Mouse (Mus musculus) cerebellum, adult (tissue): ENCODE data around the gene Daxx.
"Not testable (repeated sequence)": the region's sequence is repeated elsewhere in the genome, so short reads cannot be mapped to it uniquely, and the experiment has no call there.

Experiments used
- ATAC-seq: cut with Nextera tagmentation; 2 replicates; pipeline ENCODE4 v1.9.2; 2017; ENCODE audit warnings: mild to moderate bottlenecking, moderate library complexity, mixed read lengths; ENCODE audit not compliant: insufficient number of reproducible peaks, low FRiP score, low TSS enrichment

Gene Daxx

GRCm38 (mm10) chr17:33938783-33939182 is 29.6 kb downstream of the Daxx start:
- ATAC-seq = no peak

- ATAC-seq = peak; percentile 81; the same call in 1 of the 2 replicates
Measured at GRCm38 (mm10) chr17:33940206-33940805, 31.1 kb downstream of the Daxx start, which contains the start of the genes Pfdn6 and Wdr46. Pfdn6 (minus strand) TSS chr17:33940343. Wdr46 (plus strand) TSS chr17:33940660.

DNA sequence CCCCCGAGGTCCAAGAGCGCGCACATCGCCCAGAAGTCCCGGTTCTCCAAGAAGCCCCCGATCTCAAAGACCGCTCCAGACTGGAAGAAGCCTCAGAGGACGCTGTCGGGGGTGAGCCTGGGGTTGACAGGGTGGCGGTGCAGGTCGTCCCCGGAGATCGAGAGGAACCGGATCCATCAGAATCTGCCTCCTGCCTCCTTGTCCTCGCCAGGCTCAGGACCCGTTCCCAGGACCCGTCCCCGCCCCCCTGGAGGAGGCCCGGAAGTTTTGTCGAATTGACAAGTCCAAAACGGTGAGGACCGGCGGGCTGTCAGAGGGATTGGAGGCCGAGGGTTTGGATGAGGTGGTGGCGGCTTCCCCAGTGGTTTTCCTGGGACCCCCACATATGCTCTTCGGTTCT is 31.8 kb downstream of the Daxx start:
- no peak for ATAC-seq

DNA sequence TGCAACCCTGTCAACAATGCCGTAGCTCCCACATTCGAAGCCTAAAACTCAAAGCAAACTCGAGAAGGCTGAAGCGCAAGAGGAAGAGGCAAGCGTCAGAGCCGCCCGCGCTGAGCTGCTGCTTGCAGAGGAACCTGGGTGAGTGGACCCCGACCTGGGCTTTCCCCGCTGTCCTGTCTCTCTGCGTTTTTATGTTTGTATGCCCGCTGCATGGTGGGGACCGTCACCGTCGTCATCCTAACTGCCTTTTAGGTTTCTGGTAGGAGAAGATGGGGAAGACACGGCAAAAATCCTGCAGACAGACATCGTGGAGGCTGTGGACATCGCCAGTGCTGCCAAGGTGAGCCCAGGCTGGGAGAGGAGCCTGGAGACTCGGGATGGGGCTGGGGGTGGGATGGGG is 32.2 kb downstream of the Daxx start:
- no peak for ATAC-seq

DNA sequence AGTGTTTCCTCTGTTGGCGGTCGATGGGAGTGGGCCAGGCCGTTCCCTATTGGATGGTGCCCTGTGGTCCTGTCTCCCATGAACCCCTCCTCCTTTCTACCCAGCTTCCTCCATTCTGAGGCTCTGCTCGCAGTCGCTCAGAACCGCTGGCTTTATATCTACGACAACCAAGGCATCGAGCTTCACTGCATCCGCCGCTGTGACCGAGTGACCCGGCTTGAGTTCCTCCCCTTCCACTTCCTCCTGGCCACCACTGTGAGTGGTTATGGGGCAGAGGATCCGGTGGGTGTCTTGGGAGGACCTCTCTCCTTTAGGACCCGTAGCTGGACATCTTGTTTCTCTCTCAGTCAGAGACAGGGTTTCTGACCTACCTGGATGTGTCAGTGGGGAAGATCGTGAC is 34.2 kb downstream of the Daxx start:
- no peak for ATAC-seq

DNA sequence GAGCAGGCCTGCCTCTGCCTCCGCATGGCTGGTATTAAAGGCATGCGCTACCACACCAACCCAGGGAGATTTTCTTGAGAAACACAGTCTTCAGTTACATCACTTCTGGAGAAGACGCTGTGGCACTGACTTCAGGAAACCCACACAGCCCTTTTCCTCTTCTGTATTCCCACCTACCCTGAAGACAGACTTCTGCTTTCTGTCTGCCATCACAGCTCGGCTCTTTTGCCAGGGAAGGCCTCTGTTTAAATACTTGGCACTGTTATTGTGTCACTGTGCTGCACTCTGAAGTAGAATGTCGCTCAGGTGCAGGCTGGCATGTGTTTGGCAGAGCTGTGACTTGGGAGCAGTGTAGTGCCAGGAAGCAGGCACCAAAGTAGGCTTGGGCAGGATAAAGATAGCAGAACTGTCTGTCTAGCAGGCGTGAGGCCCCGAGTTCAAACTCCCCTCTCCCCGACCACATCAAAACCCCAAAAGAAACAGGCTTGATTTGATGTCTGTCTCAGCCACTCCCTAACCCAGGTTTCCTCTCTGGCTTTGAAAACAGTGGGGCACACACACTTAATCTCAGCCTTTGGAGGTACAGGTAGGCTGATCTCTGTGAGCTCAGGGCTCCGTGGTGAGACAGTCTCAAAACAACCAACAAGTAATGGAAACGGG is 38.3 kb downstream of the Daxx start:
- no peak for ATAC-seq

- ATAC-seq = no peak
Measured at GRCm38 (mm10) chr17:33948090-33948904, 39.1 kb downstream of the Daxx start.

DNA sequence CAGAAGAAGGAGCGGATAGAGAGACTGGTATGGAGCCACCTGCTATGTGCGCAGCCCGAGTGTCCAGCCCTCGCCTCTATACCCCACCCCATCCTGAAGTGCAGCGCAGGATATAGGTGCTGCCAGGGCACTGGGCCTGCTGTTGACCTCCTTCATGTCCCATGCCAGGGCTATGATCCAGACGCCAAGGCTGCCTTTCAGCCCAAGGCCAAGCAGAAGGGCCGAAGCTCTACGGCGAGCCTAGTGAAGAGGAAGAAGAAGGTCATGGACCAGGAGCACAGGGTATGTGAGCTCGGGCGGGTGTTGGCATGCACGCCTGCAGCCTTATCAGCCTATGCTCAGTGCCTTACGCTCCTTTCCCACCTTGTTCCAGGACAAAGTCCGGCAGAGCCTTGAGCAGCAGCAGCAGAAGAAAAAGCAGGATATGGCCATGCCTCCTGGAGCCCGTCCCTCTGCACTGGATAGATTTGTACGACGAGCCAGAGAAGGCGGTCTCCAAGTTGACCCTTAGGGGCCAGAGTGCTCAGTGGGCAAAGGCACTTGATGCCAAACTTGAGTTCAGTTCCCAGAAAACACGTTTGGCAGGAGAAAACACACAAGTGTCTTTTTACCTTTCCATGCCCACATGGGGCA is 39.8 kb downstream of the Daxx start:
- ATAC-seq = no peak

DNA sequence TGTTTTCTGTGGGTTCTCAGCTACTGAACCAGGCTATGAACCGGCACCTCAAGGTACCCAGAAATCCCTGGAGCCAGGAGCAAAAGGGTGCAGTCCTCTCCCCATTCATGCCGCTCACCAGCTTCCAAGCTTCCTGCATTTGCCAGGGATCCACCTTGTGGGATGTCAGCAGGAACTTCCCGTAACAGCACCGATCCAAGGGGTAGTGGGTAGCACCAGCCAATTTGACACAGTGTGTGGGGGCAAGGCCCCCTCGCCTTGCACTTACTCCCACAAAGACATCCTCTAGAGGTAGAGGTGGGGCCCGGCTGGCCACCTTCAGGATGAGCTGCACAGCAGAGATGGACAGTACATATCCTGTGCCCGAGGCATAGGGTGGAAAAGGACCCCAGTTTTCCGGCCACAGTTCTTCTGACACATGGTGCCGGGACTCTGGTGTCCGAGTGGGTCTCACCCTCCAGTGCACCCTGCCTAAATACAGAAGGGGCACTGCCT is 41.0 kb downstream of the Daxx start:
- no peak for ATAC-seq

- ATAC-seq = peak; percentile 45
Measured at GRCm38 (mm10) chr17:33951021-33951946, 42.1 kb downstream of the Daxx start, which contains the start of gene B3galt4. B3galt4 (minus strand) TSS chr17:33951488.

GRCm38 (mm10) chr17:33952015-33952414 is 42.8 kb downstream of the Daxx start:
- ATAC-seq = not testable (repeated sequence)

DNA sequence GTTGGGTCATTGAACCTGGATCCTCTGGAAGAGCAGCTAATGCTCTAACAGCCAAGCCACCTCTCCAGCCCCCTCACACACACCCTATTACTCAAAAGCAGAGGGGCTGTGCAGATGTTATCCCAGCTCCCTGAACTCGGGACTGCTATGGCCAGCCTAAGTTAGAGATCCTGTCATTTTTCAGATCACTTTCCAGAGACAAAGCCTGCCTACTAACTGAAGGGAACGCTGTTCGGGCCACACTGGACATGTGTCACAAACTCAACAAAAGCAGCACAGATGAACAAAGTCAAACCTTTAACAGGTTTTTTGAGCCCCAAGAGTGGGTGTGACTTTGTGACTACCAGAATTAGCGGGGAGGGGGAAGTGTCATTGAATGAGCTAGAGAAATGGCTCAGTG is 43.7 kb downstream of the Daxx start:
- ATAC-seq = no peak

DNA sequence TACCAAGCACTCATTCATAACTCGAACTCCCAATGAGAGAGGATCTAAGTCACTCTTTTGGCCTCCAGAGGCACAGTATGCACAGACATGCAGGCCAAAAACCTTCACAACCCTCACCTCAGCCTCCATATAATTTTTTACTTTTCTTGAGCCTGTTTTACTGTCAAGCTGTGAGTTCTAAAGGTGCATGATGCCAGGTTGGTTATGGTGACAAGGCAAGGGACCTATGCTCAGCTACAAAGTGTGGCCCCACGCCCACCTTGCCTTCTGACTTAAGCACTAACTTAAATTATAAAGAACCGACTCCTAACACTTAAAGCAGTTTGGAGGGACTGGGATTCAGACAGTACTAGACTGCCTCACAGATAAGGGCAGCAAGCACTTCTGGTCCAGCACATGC is 44.1 kb downstream of the Daxx start:
- ATAC-seq = no peak

DNA sequence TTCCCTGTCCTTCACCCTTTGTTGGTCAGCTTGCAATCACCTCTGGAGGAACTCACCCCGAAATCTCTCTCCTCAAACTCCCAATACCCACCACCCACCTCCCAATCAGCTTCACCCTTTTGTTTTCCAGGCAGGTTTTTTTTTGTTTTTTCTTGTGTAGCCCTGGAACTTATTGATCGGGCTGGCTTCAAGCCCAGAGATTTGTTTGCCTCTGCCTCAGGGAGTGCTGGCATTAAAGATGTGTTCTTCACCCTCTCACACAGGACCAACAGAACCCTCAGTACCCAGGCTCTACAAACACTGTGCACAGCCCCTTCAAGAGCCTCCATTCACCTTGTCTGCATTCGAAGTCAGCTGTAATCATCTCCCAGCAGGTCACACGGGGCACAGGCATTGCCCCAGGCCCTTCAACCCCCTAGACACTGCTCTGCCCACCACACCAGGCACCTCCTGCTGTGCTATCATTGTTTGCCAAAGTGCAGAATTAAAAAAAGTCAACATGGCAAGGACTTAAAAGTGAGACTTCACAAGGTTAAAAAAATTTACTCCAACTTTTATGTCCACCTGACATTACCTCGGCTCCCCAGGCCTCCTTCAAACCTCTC is 44.8 kb downstream of the Daxx start:
- ATAC-seq = no peak

- ATAC-seq = no peak; the same call in 1 of the 2 replicates
Measured at GRCm38 (mm10) chr17:33954646-33955554, 45.7 kb downstream of the Daxx start.

- ATAC-seq = peak; percentile 80; the same call in 1 of the 2 replicates
Measured at GRCm38 (mm10) chr17:33955555-33956214, 46.5 kb downstream of the Daxx start, which contains the start of the genes Vps52 and Rps18. Vps52 (plus strand) TSS chr17:33955812. Rps18 (minus strand) TSS chr17:33956001.

GRCm38 (mm10) chr17:33956336-33956735 is 47.1 kb downstream of the Daxx start:
- no peak for ATAC-seq
